24 mouse cellular contexts compared by ENCODE assay signal in genomic region chr12:41941853-41942252, GRCm38 (mm10).
A peak's percentile ranks its signal among the peaks of the same experiment; 100 is the strongest.
DNase-seq lines count a peak whose midpoint lies in the region; ATAC-seq and TF ChIP-seq lines count a peak whose summit lies in the region.
"Had no signal": no experiment of that assay in that cellular context is flagged by ENCODE, and none has a peak within 500 bp of the region (broad histone marks: within the 10 kb centered on the region; RNA-seq: fewer than 3 reads in every experiment).

No protein-coding gene starts in this region.

- TF ChIP-seq CTCF in forebrain, postnatal 0 days (IDR thresholded peaks at IDR 0.05; ENCODE audit: low read depth) = no peak

- no peaks in the 10 kb centered on the region for H3K27me3 ChIP-seq in forebrain, embryonic 13.5 days
- H3K27me3 ChIP-seq in forebrain, embryonic 12.5 days = no peaks in the 10 kb centered on the region
- no peaks in the 10 kb centered on the region for H3K27me3 ChIP-seq in forebrain, postnatal 0 days (ENCODE audit: insufficient read depth, low read length)
- H3K27me3 ChIP-seq: embryonic facial prominence, embryonic 12.5 days; intestine, embryonic 15.5 days; kidney, embryonic 15.5 days; limb, embryonic 12.5 days; liver, embryonic 12.5 days; megakaryocyte, embryonic 14.5 days had no signal

- ATAC-seq in forebrain, embryonic 13.5 days = peak; percentile 57; the same call in 1 of the 2 replicates
- ATAC-seq in forebrain, embryonic 12.5 days (ENCODE audit: low FRiP score) = no peak
- peak; percentile 40; the same call in 1 of the 2 replicates for ATAC-seq in forebrain, postnatal 0 days
- ATAC-seq in CD4-positive, CD25-positive, alpha-beta regulatory T cell, adult 4 months = no peak
- ATAC-seq: intestine, embryonic 15.5 days; liver, embryonic 12.5 days had no signal

- H3K9ac ChIP-seq in forebrain, embryonic 13.5 days = no peak overlapping the region
- no peak overlapping the region for H3K9ac ChIP-seq in forebrain, embryonic 12.5 days
- no peak overlapping the region for H3K9ac ChIP-seq in forebrain, postnatal 0 days
- H3K9ac ChIP-seq: embryonic facial prominence, embryonic 12.5 days; intestine, embryonic 15.5 days; kidney, embryonic 15.5 days; limb, embryonic 12.5 days; liver, embryonic 12.5 days had no signal

- H3K4me1 ChIP-seq in forebrain, embryonic 13.5 days = peaks cover 11% of the 10 kb centered on the region; the same call in 1 of the 2 replicates
- H3K4me1 ChIP-seq in forebrain, embryonic 12.5 days = no peaks in the 10 kb centered on the region; the same call in 1 of the 2 replicates
- H3K4me1 ChIP-seq in forebrain, postnatal 0 days (ENCODE audit: insufficient read depth) = no peaks in the 10 kb centered on the region
- H3K4me1 ChIP-seq: embryonic facial prominence, embryonic 12.5 days; intestine, embryonic 15.5 days; kidney, embryonic 15.5 days; limb, embryonic 12.5 days; liver, embryonic 12.5 days; megakaryocyte, embryonic 14.5 days had no signal

- no peaks in the 10 kb centered on the region for H3K9me3 ChIP-seq in forebrain, embryonic 13.5 days (replicated peaks)
- H3K9me3 ChIP-seq in forebrain, embryonic 12.5 days = no peaks in the 10 kb centered on the region
- no peaks in the 10 kb centered on the region for H3K9me3 ChIP-seq in forebrain, postnatal 0 days (ENCODE audit: low read length)
- H3K9me3 ChIP-seq: embryonic facial prominence, embryonic 12.5 days; intestine, embryonic 15.5 days; kidney, embryonic 15.5 days; limb, embryonic 12.5 days; liver, embryonic 12.5 days; megakaryocyte, embryonic 14.5 days had no signal

- no peaks in the 10 kb centered on the region for H3K36me3 ChIP-seq in forebrain, embryonic 13.5 days (ENCODE audit: poor library complexity, severe bottlenecking)
- H3K36me3 ChIP-seq in forebrain, embryonic 12.5 days (replicated peaks) = no peaks in the 10 kb centered on the region
- no peaks in the 10 kb centered on the region for H3K36me3 ChIP-seq in forebrain, postnatal 0 days (ENCODE audit: insufficient read depth)
- H3K36me3 ChIP-seq: embryonic facial prominence, embryonic 12.5 days; intestine, embryonic 15.5 days; kidney, embryonic 15.5 days; limb, embryonic 12.5 days; liver, embryonic 12.5 days had no signal

- H3K4me3 ChIP-seq in forebrain, embryonic 13.5 days = no peak overlapping the region
- H3K4me3 ChIP-seq in forebrain, embryonic 12.5 days (replicated peaks) = no peak overlapping the region
- no peak overlapping the region for H3K4me3 ChIP-seq in forebrain, postnatal 0 days (ENCODE audit: low read depth, low read length)
- H3K4me3 ChIP-seq: embryonic facial prominence, embryonic 12.5 days; erythroblast, embryonic 14.5 days; intestine, embryonic 15.5 days; kidney, embryonic 15.5 days; left cerebral cortex, adult 2 months; limb, embryonic 12.5 days; liver, embryonic 12.5 days; megakaryocyte, embryonic 14.5 days had no signal

- H3K4me2 ChIP-seq in forebrain, embryonic 13.5 days = no peak overlapping the region
- no peak overlapping the region for H3K4me2 ChIP-seq in forebrain, embryonic 12.5 days
- no peak overlapping the region for H3K4me2 ChIP-seq in forebrain, postnatal 0 days (ENCODE audit: low read depth)
- H3K4me2 ChIP-seq: embryonic facial prominence, embryonic 12.5 days; intestine, embryonic 15.5 days; kidney, embryonic 15.5 days; limb, embryonic 12.5 days; liver, embryonic 12.5 days had no signal

- DNase-seq in left cerebral cortex, postnatal 4 days = peak; percentile 5
- no peak for DNase-seq in left cerebral cortex, postnatal 14 days (ENCODE audit: low spot score in 2 of 2)
- no peak for DNase-seq in forebrain, postnatal 0 days
- peak; percentile 15 for DNase-seq in retina, embryonic 14.5 days (ENCODE audit: low spot score)
- DNase-seq: adrenal gland, postnatal 25 days; cerebellum, adult 18-20 months; gastrocnemius, postnatal 10 days; heart, adult 18-20 months; heart, postnatal 36 days; kidney, postnatal 4 days; layer of hippocampus, adult 9-11 months; lung, adult 2 months had no signal

- intact Hi-C loops in left cerebral cortex, postnatal 4 days (cut with DNase I) = no loop called here
- intact Hi-C loops in left cerebral cortex, postnatal 14 days (cut with DNase I) = no loop called here

- H3K27ac ChIP-seq in forebrain, embryonic 13.5 days = no peak overlapping the region
- H3K27ac ChIP-seq in forebrain, embryonic 12.5 days = no peak overlapping the region
- no peak overlapping the region for H3K27ac ChIP-seq in forebrain, postnatal 0 days (ENCODE audit: low read depth, low read length)
- H3K27ac ChIP-seq: embryonic facial prominence, embryonic 12.5 days; intestine, embryonic 15.5 days; kidney, embryonic 15.5 days; left cerebral cortex, adult 2 months; limb, embryonic 12.5 days; liver, embryonic 12.5 days; stomach, postnatal 0 days had no signal

- 72% methylated on average over 5 of the region's 5 CpGs for WGBS in forebrain, embryonic 13.5 days
- 72% methylated on average over 5 of the region's 5 CpGs for WGBS in forebrain, embryonic 12.5 days
- 44% methylated on average over 5 of the region's 5 CpGs for whole genome bisulfite sequencing in forebrain, postnatal 0 days

Comparison
In these comparisons a context has a peak if more than half of its experiments do, and no peak if none do; other contexts are left out.
1. ATAC-seq: peak in forebrain, embryonic 13.5 days (single experiment) and forebrain, postnatal 0 days (single experiment); none in forebrain, embryonic 12.5 days (single experiment) and CD4-positive, CD25-positive, alpha-beta regulatory T cell, adult 4 months (single experiment).
2. DNase-seq: peak in left cerebral cortex, postnatal 4 days (single experiment) and retina, embryonic 14.5 days (single experiment); none in left cerebral cortex, postnatal 14 days (0 of 2) and forebrain, postnatal 0 days (single experiment).